Mouse (Mus musculus): ENCODE results near the gene Pxk.

DNA sequence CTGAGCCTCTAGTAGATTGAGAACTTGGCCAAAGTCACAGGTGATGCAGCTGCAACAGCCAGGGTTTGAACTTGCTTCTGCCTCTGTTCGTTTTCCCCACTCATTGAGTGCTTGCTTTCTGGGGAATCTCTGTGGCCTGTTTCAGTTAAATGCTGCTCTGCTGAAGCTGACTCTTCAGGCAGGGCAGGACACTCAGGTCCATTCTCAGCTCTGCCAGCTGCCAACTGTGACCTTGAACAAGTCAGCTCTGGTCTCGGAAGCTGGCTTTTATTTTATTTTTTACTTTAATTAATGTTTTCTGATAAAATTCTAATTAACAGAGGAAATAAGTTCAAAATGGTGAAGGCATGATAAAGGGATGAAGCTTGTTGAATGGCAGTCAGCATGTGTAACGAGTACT is 60.7 kb downstream of the Pxk start:
- TF ChIP-seq CTCF (IDR thresholded peaks at IDR 0.05; ENCODE audit: low read depth, low read length) (no peak), POLR2AphosphoS5 (IDR thresholded peaks at IDR 0.05; ENCODE audit: insufficient replicate concordance, low read depth, low read length) (no peak)

All from G1E (cell line).